Mouse (Mus musculus) retina, adult 2 months (tissue): ENCODE results near the gene Tcf3.
A peak's percentile ranks its signal among the peaks of the same experiment; 100 is the strongest.

Experiments used
- DNase-seq: peaks from one replicate; pipeline ENCODE4 v3.0.0-alpha.2; 2012; ENCODE audit warnings: low read depth, low spot score

Gene Tcf3

GRCm38 (mm10) chr10:80407924-80408323 lies 25.5 kb downstream of the Tcf3 start:
- DNase-seq: no peak

GRCm38 (mm10) chr10:80406684-80407501 lies 26.6 kb downstream of the Tcf3 start, which contains the start of gene Uqcr11:
Gene Uqcr11 (minus strand): TSS chr10:80406830.
- DNase-seq: peak; percentile 89

- DNase-seq: no peak
These were observed 27.8 kb downstream of the Tcf3 start for GRCm38 (mm10) chr10:80405481-80406173.

- no peak for DNase-seq
These were observed 30.3 kb downstream of the Tcf3 start for GRCm38 (mm10) chr10:80403044-80403692.

GRCm38 (mm10) chr10:80400704-80401161 lies 32.7 kb downstream of the Tcf3 start:
- no peak for DNase-seq

GRCm38 (mm10) chr10:80399973-80400703 lies 33.3 kb downstream of the Tcf3 start:
- DNase-seq: no peak

GRCm38 (mm10) chr10:80399191-80399972 lies 34.1 kb downstream of the Tcf3 start, which contains the start of gene Mbd3:
Gene Mbd3 (minus strand): TSS chr10:80399550.
- peak; percentile 99 for DNase-seq

- DNase-seq: peak; percentile 98
These were observed 34.7 kb downstream of the Tcf3 start for GRCm38 (mm10) chr10:80398719-80399190.

- no peak for DNase-seq
These were observed 35.3 kb downstream of the Tcf3 start for GRCm38 (mm10) chr10:80398174-80398535.

- DNase-seq: no peak
These were observed 35.8 kb downstream of the Tcf3 start for GRCm38 (mm10) chr10:80397524-80398173.

GRCm38 (mm10) chr10:80396822-80397523 lies 36.5 kb downstream of the Tcf3 start:
- no peak for DNase-seq

- no peak for DNase-seq
These were observed 38.3 kb downstream of the Tcf3 start for GRCm38 (mm10) chr10:80395025-80395627.

- DNase-seq: no peak
These were observed 40.8 kb downstream of the Tcf3 start for GRCm38 (mm10) chr10:80392687-80393086.

- no peak for DNase-seq
These were observed 42.8 kb downstream of the Tcf3 start for GRCm38 (mm10) chr10:80390697-80391096.

GRCm38 (mm10) chr10:80389185-80389708 lies 44.2 kb downstream of the Tcf3 start:
- no peak for DNase-seq

- no peak for DNase-seq
These were observed 44.7 kb downstream of the Tcf3 start for GRCm38 (mm10) chr10:80388731-80389130.

GRCm38 (mm10) chr10:80387522-80387959 lies 45.9 kb downstream of the Tcf3 start, which contains the start of gene Mex3d:
Gene Mex3d (minus strand): TSS chr10:80387659.
- peak; percentile 78 for DNase-seq

GRCm38 (mm10) chr10:80386735-80387471 lies 46.5 kb downstream of the Tcf3 start:
- DNase-seq: no peak
